ENCODE assay signal across 8 mouse cellular contexts in genomic region chr4:135493691-135494520, GRCm38 (mm10). TPM values are rescaled to one million over a fixed set of nuclear protein-coding genes. Genes with fewer than 3 reads are reported as not detected.
A peak's percentile ranks its signal among the peaks of the same experiment; 100 is the strongest.
DNase-seq lines count a peak whose midpoint lies in the region; ATAC-seq and TF ChIP-seq lines count a peak whose summit lies in the region.

No protein-coding gene starts in this region.

- peak overlapping the region; percentile 13 for H3K27ac ChIP-seq in heart, embryonic 16.5 days (ENCODE audit: low read length)
- H3K27ac ChIP-seq in liver, postnatal 0 days (ENCODE audit: low read depth), result peak overlapping the region; percentile 63
- peak overlapping the region; percentile 49; the same call in 1 of the 2 replicates for H3K27ac ChIP-seq in neural tube, embryonic 13.5 days (replicated peaks)

- H3K9me3 ChIP-seq in heart, embryonic 16.5 days (replicated peaks; ENCODE audit: control insufficient read depth, low read length), result no peaks in the 10 kb centered on the region
- H3K9me3 ChIP-seq in liver, postnatal 0 days (ENCODE audit: low read length), result no peaks in the 10 kb centered on the region
- H3K9me3 ChIP-seq in neural tube, embryonic 13.5 days, result no peaks in the 10 kb centered on the region

- TF ChIP-seq CTCF in liver, postnatal 0 days (IDR thresholded peaks at IDR 0.05; ENCODE audit: low read depth), result peak; percentile 66

- H3K9ac ChIP-seq in heart, embryonic 16.5 days (ENCODE audit: low read length), result peak overlapping the region; percentile 65
- peak overlapping the region; percentile 55 for H3K9ac ChIP-seq in liver, postnatal 0 days (replicated peaks)
- H3K9ac ChIP-seq in neural tube, embryonic 13.5 days, result peak overlapping the region; percentile 71

- peak overlapping the region; percentile 82 for H3K4me2 ChIP-seq in heart, embryonic 16.5 days (ENCODE audit: low read depth, low read length)
- H3K4me2 ChIP-seq in liver, postnatal 0 days (ENCODE audit: low read depth, low read length), result peak overlapping the region; percentile 100
- H3K4me2 ChIP-seq in neural tube, embryonic 13.5 days, result peak overlapping the region; percentile 97

- peaks cover 5% of the 10 kb centered on the region; the same call in 1 of the 2 replicates for H3K4me1 ChIP-seq in heart, embryonic 16.5 days (ENCODE audit: control insufficient read depth, insufficient read depth, low read length)
- peaks cover 15% of the 10 kb centered on the region for H3K4me1 ChIP-seq in liver, postnatal 0 days (ENCODE audit: insufficient read depth)
- H3K4me1 ChIP-seq in neural tube, embryonic 13.5 days (replicated peaks), result peaks cover 25% of the 10 kb centered on the region

- TF ChIP-seq EP300 in liver, postnatal 0 days (IDR thresholded peaks at IDR 0.05; ENCODE audit: low read depth), result no peak

- peak overlapping the region; percentile 81 for H3K4me3 ChIP-seq in heart, embryonic 16.5 days (ENCODE audit: low read length)
- H3K4me3 ChIP-seq in liver, postnatal 0 days (ENCODE audit: low read depth, low read length), result peak overlapping the region; percentile 74
- H3K4me3 ChIP-seq in neural tube, embryonic 13.5 days, result peak overlapping the region; percentile 71

- 2% methylated on average over 33 of the region's 33 CpGs for WGBS in heart, embryonic 16.5 days
- WGBS in liver, postnatal 0 days (ENCODE audit: insufficient replicate concordance), result 2% methylated on average over 33 of the region's 33 CpGs
- WGBS in neural tube, embryonic 13.5 days, result under 1% methylated on average over 33 of the region's 33 CpGs

- ATAC-seq in heart, embryonic 16.5 days (replicated peaks; ENCODE audit: extremely low read depth, insufficient read depth, low FRiP score), result no peak; the same call in 1 of the 2 replicates
- ATAC-seq in liver, postnatal 0 days, result peak; percentile 26; the same call in 1 of the 2 replicates
- peak; percentile 12; the same call in 1 of the 2 replicates for ATAC-seq in neural tube, embryonic 13.5 days (ENCODE audit: low read depth)

- peak; percentile 52 to 54 for DNase-seq in B cell, adult 2 months
- peak; percentile 23 to 37 for DNase-seq in adrenal gland, adult 18-20 months (ENCODE audit: low spot score in 2 of 2)
- DNase-seq in embryo, embryonic 11 days, result peak; percentile 53
- peak; percentile 48 for DNase-seq in kidney, postnatal 14 days
- peak; percentile 71 for DNase-seq in liver, postnatal 0 days
- DNase-seq in thymus, postnatal 14 days, result peak; percentile 56

- H3K36me3 ChIP-seq in heart, embryonic 16.5 days (ENCODE audit: control insufficient read depth, insufficient read depth), result peaks cover 11% of the 10 kb centered on the region
- peaks cover 9% of the 10 kb centered on the region; the same call in 1 of the 2 replicates for H3K36me3 ChIP-seq in liver, postnatal 0 days (replicated peaks; ENCODE audit: insufficient read depth, low read length)
- H3K36me3 ChIP-seq in neural tube, embryonic 13.5 days, result peaks cover 20% of the 10 kb centered on the region

- no peaks in the 10 kb centered on the region for H3K27me3 ChIP-seq in heart, embryonic 16.5 days (ENCODE audit: control insufficient read depth, insufficient read depth, low read length)
- no peaks in the 10 kb centered on the region for H3K27me3 ChIP-seq in liver, postnatal 0 days (ENCODE audit: insufficient read depth, low read length)
- peaks cover 6% of the 10 kb centered on the region for H3K27me3 ChIP-seq in neural tube, embryonic 13.5 days

RNA-seq across cellular contexts. Expression of gene Stpg1, which starts 0.7 kb away (rescaled TPM):
- total RNA-seq in adrenal gland, adult 18-20 months (2021), result under 1 TPM; 0.29 to 0.89 TPM
- polyA plus RNA-seq in heart, embryonic 16.5 days (2015; fragmentation: Nextera tagmentation; extraction: Ambion mirVana), result 0.44 and 0.47 TPM in 2 replicates
- polyA plus RNA-seq in liver, postnatal 0 days (2015; fragmentation: Nextera tagmentation; extraction: Ambion mirVana), result not detected in 2 replicates
- 0.31 and 0.62 TPM in 2 replicates for polyA plus RNA-seq in neural tube, embryonic 13.5 days (2015; fragmentation: Nextera tagmentation; extraction: Ambion mirVana)

RNA-seq across cellular contexts. Expression of gene Nipal3, which starts 0.9 kb away (rescaled TPM):
- total RNA-seq in adrenal gland, adult 18-20 months (2021), result 10 to 100 TPM; 11.9 to 15.2 TPM
- polyA plus RNA-seq in heart, embryonic 16.5 days (2015; fragmentation: Nextera tagmentation; extraction: Ambion mirVana), result 5.8 and 6.3 TPM in 2 replicates
- polyA plus RNA-seq in liver, postnatal 0 days (2015; fragmentation: Nextera tagmentation; extraction: Ambion mirVana), result 1.6 TPM in 2 replicates
- polyA plus RNA-seq in neural tube, embryonic 13.5 days (2015; fragmentation: Nextera tagmentation; extraction: Ambion mirVana), result 5.1 and 8.9 TPM in 2 replicates

Comparison
In these comparisons a context has a peak if more than half of its experiments do, and no peak if none do; other contexts are left out.
1. H3K27ac ChIP-seq: peak in every context shown above with its lines; median percentile 63 in liver, postnatal 0 days; 49 in neural tube, embryonic 13.5 days; 13 in heart, embryonic 16.5 days.